Mouse (Mus musculus) gastrocnemius, postnatal 14 days (tissue): ENCODE results near the gene Catsperz. TPM values are rescaled to one million over a fixed set of nuclear protein-coding genes. Genes with fewer than 3 reads are reported as not detected.

Experiments used
- DNase-seq: peaks from one replicate; pipeline ENCODE4 v3.0.0; 2021; ENCODE audit warnings: mixed read lengths
- intact Hi-C: fragments of 180-260 bp; cut with DNase I; formaldehyde crosslinking; loops from one replicate; pipeline ENCODE4 v1.15.1; 2025; ENCODE audit warnings: low total_unique reads
- long read RNA-seq, 2 experiments: library from polyadenylated mRNA; stranded (forward); transcript quantifications; one replicate each; pipeline ENCODE4 v2.0.0; 2021
- total RNA-seq, 2 experiments: library from RNA; stranded (reverse); gene quantifications; 2 replicates each; pipeline ENCODE4 v1.2.3; 2021

Gene Catsperz
- total RNA-seq, result not detected
- long read RNA-seq, experiment 1, result 0 reads
- long read RNA-seq, experiment 2, result 0 reads

- intact Hi-C loops, result no loop called here
Observed at GRCm38 (mm10) chr19:6925307-6925573, at the start of gene Catsperz. Catsperz (minus strand) TSS chr19:6925380.

GRCm38 (mm10) chr19:6974211-6975205 lies 49.3 kb upstream of the Catsperz start, which contains the start of gene Ppp1r14b:
Ppp1r14b (plus strand) TSS chr19:6974968.
- intact Hi-C loops, result no loop called here
- peak; percentile 90 for DNase-seq

More at GRCm38 (mm10) chr19:6925307-6925573, at the start of gene Catsperz:
- no peak for DNase-seq

DNA sequence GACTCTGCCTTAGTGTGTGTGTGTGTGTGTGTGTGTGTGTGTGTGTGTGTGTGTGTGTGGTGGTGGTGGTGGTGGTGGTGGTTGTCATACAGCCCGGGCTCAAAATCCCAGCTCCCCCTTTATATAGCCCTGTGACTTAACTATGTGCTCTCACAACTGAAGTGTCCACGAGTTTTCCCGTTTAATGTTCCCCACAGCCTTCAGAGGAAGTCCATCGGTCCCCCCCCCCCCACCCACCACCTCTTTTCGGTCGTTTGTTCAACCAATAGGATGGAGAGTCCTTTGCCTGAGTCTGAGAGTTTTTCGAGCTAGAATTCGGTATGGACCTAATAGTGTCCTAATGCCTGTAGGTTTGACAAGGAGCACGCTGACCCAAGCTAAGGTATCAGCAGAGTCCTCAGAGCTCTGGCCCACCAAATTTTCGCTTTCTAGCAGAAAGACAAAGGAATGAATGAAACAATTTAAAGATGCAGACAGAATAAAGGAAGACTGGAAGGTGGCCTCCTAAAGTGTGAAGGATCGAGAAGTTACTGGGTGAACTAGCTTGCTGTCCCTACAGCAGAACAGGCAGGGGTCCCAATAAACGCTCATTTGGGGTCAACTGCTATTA lies 48.5 kb upstream of the Catsperz start:
- intact Hi-C loops, result no loop called here
- DNase-seq, result no peak

DNA sequence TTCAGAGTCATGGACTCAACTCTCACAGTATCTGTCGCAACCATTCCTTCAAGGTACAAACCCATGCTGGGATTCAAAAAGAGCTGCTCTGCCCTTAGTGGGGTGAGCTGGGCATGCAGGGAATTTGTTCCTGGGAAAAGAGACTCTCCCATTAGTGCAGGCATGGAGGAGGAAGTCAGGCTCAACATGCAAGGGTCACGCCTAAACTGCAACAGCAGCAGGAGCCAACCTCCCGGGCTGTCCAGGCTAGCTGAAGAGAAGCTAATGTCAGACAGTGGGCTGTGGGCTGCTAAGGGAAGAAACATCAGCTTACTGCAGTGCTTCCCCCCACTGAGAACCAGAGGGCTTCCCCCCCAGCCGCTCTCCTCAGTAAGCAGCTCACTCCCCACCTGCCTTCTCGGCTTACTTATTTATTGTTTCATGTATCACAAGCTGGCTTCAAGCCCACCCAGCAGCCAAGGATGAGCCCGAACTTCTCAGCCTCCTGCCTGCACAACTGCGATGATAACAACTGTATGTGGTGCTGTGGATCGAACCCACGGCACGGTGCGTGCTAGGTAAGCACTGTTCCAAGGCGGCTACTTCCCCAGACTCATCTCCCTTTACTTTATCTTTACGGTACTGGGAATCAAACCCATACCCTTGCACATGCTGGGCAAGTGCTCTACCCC lies 47.2 kb upstream of the Catsperz start:
- DNase-seq, result no peak
- intact Hi-C loops, result no loop called here

GRCm38 (mm10) chr19:6971644-6972043 lies 46.5 kb upstream of the Catsperz start:
- DNase-seq, result no peak
- intact Hi-C loops, result no loop called here

DNA sequence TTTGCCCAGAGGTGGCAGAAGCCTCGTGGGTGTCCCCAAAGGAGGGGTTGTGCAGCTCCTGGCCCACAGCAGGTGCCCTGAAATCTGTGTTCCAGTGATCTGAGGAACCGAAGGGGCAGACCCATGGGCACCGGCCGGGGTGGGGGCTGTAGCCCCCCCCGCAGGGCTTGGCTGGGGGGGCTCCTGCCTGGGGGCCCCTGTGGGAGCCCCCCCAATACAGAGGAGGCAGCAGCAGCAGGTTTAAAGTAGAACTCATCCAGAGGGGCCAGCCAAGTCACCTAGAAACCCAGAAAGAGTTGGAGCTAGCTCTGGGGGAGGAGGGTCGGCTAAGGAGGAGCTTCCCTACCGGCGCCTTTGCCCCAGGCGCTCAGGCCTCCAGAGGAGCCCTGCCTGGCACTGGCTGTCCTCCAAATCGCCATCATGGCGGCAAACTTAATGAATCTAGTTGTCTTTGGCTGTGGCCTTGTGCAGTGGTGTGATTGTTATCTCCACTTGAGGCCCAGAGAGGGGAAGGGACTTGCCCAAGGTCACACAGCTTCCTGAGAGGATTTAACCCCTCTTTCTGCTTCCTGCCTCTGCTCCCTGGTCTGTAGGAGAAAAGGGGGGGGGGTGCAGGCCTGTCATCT lies 45.4 kb upstream of the Catsperz start:
- intact Hi-C loops, result no loop called here
- no peak for DNase-seq

- DNase-seq, result peak; percentile 80
- intact Hi-C loops, result no loop called here
Observed at GRCm38 (mm10) chr19:6969665-6970381, 44.6 kb upstream of the Catsperz start.

GRCm38 (mm10) chr19:6969291-6969664 lies 44.1 kb upstream of the Catsperz start:
- intact Hi-C loops, result no loop called here
- DNase-seq, result no peak

DNA sequence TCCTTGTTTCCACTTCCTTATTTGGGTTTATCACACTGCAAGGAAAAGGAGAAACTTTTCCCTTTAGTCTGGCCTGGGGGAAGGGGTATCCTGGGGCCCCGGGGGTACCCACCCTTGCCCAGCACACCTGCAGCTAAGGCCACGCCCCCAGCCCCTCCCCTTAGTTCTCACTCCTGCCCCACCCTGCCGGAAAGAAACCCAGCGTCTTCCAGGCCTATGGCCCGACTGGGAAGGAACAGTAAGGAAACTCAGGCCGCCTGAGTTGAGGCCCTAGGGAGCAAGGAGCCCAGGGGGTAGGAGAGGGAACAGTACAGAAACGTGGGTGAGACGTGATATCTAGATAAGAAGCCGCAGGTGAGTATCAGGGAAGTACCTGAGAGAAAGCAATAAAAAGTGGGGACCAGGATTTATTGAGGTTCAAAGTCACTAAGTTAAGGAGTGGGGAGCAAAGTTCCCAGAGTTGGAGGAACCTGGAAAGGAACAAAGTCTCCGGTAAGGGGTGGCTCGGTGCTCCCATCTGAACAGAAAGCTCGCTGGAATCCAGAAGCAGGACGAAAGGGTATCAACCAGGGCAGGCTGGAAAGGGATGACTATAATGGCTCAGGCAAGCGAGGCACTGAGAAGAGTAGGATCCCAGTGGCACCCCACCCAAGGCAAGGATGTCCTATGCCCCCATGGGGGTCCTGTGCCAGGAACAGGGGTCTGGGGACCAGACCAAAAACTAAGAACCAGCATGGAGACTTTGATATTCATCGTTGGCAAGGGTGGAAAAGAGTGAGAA lies 43.5 kb upstream of the Catsperz start:
- DNase-seq, result no peak
- intact Hi-C loops, result no loop called here

DNA sequence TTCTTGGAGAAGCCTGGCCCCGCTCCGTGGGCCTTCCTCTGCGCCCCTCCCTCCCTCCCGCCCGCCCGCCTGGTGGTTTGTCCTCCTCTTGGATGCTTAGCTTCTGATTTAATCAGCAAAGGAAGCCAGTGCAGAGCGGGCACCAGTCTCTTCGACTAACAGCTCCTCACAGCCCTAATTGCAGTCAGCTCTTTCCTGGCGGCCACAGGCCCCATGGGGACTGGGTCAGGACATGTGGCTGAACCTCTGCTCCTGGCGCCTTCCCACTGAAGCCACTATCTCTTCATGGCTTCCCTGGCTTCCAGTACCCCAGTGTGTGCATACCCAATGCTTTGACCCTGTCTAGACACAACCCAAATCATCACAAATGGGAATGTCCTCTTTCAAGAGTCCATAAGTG lies 31.3 kb upstream of the Catsperz start:
- intact Hi-C loops, result no loop called here
- no peak for DNase-seq

- no peak for DNase-seq
- intact Hi-C loops, result no loop called here
Observed at GRCm38 (mm10) chr19:6955424-6955823, 30.2 kb upstream of the Catsperz start.

- intact Hi-C loops, result no loop called here
- peak; percentile 52 for DNase-seq
Observed at GRCm38 (mm10) chr19:6954046-6954445, 28.9 kb upstream of the Catsperz start.

- intact Hi-C loops, result no loop called here
- DNase-seq, result no peak
Observed at GRCm38 (mm10) chr19:6952712-6953037, 27.5 kb upstream of the Catsperz start.

DNA sequence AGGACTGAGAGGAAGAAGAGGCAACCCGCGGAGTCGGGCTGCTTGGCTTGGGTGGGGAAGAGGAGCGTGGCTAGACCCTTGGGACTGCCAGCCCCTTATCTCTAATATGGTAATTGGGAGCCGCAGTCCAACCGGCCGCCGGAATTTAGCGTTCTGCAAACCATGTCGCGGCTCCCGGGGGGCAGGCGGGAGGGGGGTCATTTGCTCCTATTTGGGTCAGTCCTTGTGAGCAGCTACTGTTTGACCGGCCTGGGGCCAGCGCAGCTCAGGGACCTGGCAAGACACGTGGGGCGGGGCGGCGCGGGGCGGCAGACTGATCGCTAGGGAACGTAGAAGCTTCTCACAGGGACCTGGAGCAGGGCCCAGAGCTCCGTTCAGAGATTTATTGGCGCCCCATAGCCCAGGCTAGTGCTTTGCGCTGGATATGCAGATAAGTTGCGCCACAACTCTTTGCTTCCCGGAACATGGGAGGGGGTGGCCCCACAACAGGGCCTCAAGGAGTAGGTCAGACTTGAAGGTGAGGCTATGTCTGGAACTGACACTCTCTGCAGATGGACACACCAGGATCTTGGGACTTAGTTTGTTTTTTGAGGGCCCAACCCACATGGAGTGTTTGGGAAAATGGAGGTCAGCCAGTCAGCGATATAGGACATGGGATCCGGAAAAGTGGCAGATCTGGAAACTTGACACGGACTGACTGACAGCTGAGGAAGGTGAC lies 27.0 kb upstream of the Catsperz start:
- DNase-seq, result peak; percentile 89
- intact Hi-C loops, result no loop called here

GRCm38 (mm10) chr19:6951381-6951968 lies 26.3 kb upstream of the Catsperz start:
- DNase-seq, result peak; percentile 93
- intact Hi-C loops, result no loop called here

GRCm38 (mm10) chr19:6950613-6951153 lies 25.5 kb upstream of the Catsperz start:
- no peak for DNase-seq
- intact Hi-C loops, result no loop called here

DNA sequence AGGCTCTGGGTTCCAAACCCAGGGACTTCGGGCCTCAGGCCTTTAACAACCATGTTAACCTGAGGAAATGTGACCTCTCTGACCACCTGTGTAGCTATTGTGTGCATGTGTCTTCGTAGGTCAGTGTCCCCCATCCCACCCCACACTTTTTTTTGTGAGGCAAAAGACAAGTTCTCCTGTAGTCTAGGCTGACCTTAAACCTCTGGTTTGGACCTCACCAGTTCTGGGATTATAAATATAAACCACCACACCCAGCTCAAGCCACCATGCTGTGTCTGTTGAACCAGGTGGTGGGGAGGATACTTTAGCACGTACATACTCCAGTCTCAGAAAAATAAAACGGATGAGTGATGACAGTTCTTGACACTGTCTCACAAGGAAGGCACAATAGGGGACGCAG lies 24.8 kb upstream of the Catsperz start:
- intact Hi-C loops, result no loop called here
- DNase-seq, result no peak
